19 mouse cellular contexts compared by ENCODE assay signal in the genomic region with DNA sequence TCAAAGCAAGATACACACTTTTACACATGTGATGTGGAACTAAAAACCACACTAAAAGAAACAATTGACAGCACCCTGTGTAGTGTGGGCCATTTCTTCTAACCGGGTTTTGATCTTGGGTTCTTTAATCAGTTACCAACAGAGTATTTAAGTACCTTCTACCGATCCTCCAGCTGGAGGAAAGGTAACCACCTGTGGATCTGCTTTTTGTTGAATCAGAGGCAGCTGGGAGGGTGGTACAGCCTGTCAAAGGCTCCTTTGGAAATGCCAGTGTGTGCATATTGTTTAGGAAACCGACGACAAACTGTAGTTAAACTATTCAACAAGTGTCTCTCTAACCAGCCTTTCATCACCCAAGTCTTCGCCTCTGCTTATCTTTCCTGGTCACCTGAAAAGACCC. TPM values are rescaled to one million over a fixed set of nuclear protein-coding genes. Genes with fewer than 3 reads are reported as not detected.
DNase-seq lines count a peak whose midpoint lies in the region; ATAC-seq lines count a peak whose summit lies in the region.
"Had no signal": no experiment of that assay in that cellular context is flagged by ENCODE, and none has a peak within 500 bp of the region (broad histone marks: within the 10 kb centered on the region; RNA-seq: fewer than 3 reads in every experiment).

No protein-coding gene starts in this region.

- H3K27me3 ChIP-seq in limb, embryonic 12.5 days = no peaks in the 10 kb centered on the region
- H3K27me3 ChIP-seq in limb, embryonic 10.5 days (ENCODE audit: low read depth, poor library complexity, severe bottlenecking) = no peaks in the 10 kb centered on the region
- H3K27me3 ChIP-seq in midbrain, embryonic 10.5 days (ENCODE audit: low read depth, poor library complexity, severe bottlenecking) = no peaks in the 10 kb centered on the region
- no peaks in the 10 kb centered on the region for H3K27me3 ChIP-seq in midbrain, embryonic 15.5 days (replicated peaks)
- H3K27me3 ChIP-seq: neural tube, embryonic 12.5 days; stomach, embryonic 15.5 days had no signal

- H3K4me1 ChIP-seq in limb, embryonic 12.5 days (replicated peaks) = peaks cover 34% of the 10 kb centered on the region
- peaks cover 31% of the 10 kb centered on the region for H3K4me1 ChIP-seq in limb, embryonic 10.5 days
- peaks cover 40% of the 10 kb centered on the region for H3K4me1 ChIP-seq in midbrain, embryonic 10.5 days
- H3K4me1 ChIP-seq in midbrain, embryonic 15.5 days = peaks cover 31% of the 10 kb centered on the region

- no peak for DNase-seq in limb, embryonic 10.5 days (ENCODE audit: low spot score)
- no peak for DNase-seq in midbrain, embryonic 10.5 days (ENCODE audit: low spot score)
- peak; percentile 61 for DNase-seq in ZHBTc4 (ENCODE audit: low read depth, low spot score)
- peak; percentile 12 for DNase-seq in induced T-regulatory cell, adult 2 months (ENCODE audit: low read depth)
- no peak for DNase-seq in spleen, adult 12 weeks (ENCODE audit: low spot score)
- DNase-seq: adrenal gland, postnatal 10 days; cerebellum, adult 11-12 months; cerebellum, postnatal 36 days; gastrocnemius, postnatal 25 days; heart, postnatal 10 days; kidney, postnatal 25 days; thymus, postnatal 36 days had no signal

- H3K9me3 ChIP-seq in limb, embryonic 12.5 days = peaks cover 4% of the 10 kb centered on the region; the same call in 1 of the 2 replicates
- no peaks in the 10 kb centered on the region for H3K9me3 ChIP-seq in limb, embryonic 10.5 days (replicated peaks)
- H3K9me3 ChIP-seq in midbrain, embryonic 10.5 days (replicated peaks) = 0 out of 2 replicates have a peak, but pooled peaks cover 4% of the 10 kb centered on the region
- H3K9me3 ChIP-seq in midbrain, embryonic 15.5 days = no peaks in the 10 kb centered on the region
- H3K9me3 ChIP-seq: hindbrain, embryonic 13.5 days; neural tube, embryonic 12.5 days; stomach, embryonic 15.5 days had no signal

- H3K9ac ChIP-seq in limb, embryonic 12.5 days (replicated peaks) = no peak overlapping the region
- no peak overlapping the region for H3K9ac ChIP-seq in midbrain, embryonic 15.5 days
- H3K9ac ChIP-seq: hindbrain, embryonic 13.5 days; neural tube, embryonic 12.5 days; stomach, embryonic 15.5 days had no signal

- no peak overlapping the region for H3K4me3 ChIP-seq in limb, embryonic 12.5 days (replicated peaks)
- no peak overlapping the region for H3K4me3 ChIP-seq in limb, embryonic 10.5 days
- peak overlapping the region; percentile 94; the same call in 1 of the 2 replicates for H3K4me3 ChIP-seq in midbrain, embryonic 10.5 days
- H3K4me3 ChIP-seq in midbrain, embryonic 15.5 days = no peak overlapping the region
- H3K4me3 ChIP-seq: neural tube, embryonic 12.5 days had no signal

- peak overlapping the region; percentile 76 for H3K4me2 ChIP-seq in limb, embryonic 12.5 days
- H3K4me2 ChIP-seq in midbrain, embryonic 15.5 days = no peak overlapping the region

- H3K36me3 ChIP-seq in limb, embryonic 12.5 days = peaks cover 3% of the 10 kb centered on the region; the same call in 1 of the 2 replicates
- H3K36me3 ChIP-seq in limb, embryonic 10.5 days = no peaks in the 10 kb centered on the region; the same call in 1 of the 2 replicates
- H3K36me3 ChIP-seq in midbrain, embryonic 10.5 days = peaks cover 10% of the 10 kb centered on the region
- H3K36me3 ChIP-seq in midbrain, embryonic 15.5 days (replicated peaks) = no peaks in the 10 kb centered on the region
- H3K36me3 ChIP-seq: hindbrain, embryonic 13.5 days; neural tube, embryonic 12.5 days; stomach, embryonic 15.5 days had no signal

- 22% methylated on average over 5 of the region's 5 CpGs for WGBS in limb, embryonic 12.5 days
- WGBS in limb, embryonic 10.5 days = 12% methylated on average over 5 of the region's 5 CpGs
- WGBS in midbrain, embryonic 10.5 days = 16% methylated on average over 5 of the region's 5 CpGs
- WGBS in midbrain, embryonic 15.5 days = 14% methylated on average over 5 of the region's 5 CpGs

- ATAC-seq in limb, embryonic 12.5 days (ENCODE audit: insufficient number of reproducible peaks, insufficient read depth, low FRiP score, low TSS enrichment, low read depth) = no peak
- ATAC-seq in midbrain, embryonic 15.5 days (replicated peaks) = no peak
- ATAC-seq: CD4-positive, CD25-positive, alpha-beta regulatory T cell, adult 4 months; intestine, embryonic 16.5 days had no signal

- H3K27ac ChIP-seq in limb, embryonic 12.5 days = no peak overlapping the region
- no peak overlapping the region for H3K27ac ChIP-seq in limb, embryonic 10.5 days
- H3K27ac ChIP-seq in midbrain, embryonic 10.5 days (replicated peaks) = 0 out of 2 replicates have a peak overlapping the region, but pooled peaks have one; percentile 9
- H3K27ac ChIP-seq in midbrain, embryonic 15.5 days = no peak overlapping the region
- H3K27ac ChIP-seq: hindbrain, embryonic 13.5 days; neural tube, embryonic 12.5 days had no signal

RNA-seq across cellular contexts. Expression of a gene that starts 1.5 kb away (rescaled TPM):
- polyA plus RNA-seq in limb, embryonic 12.5 days (2016; fragmentation: Nextera tagmentation; extraction: Ambion mirVana) = 59.1 and 64.1 TPM in 2 replicates
- 50.5 and 64.8 TPM in 2 replicates for polyA plus RNA-seq in limb, embryonic 10.5 days (2016; fragmentation: Nextera tagmentation; extraction: Ambion mirVana)
- 63.5 and 73.5 TPM in 2 replicates for polyA plus RNA-seq in midbrain, embryonic 10.5 days (2016; fragmentation: Nextera tagmentation; extraction: Ambion mirVana)
- polyA plus RNA-seq in midbrain, embryonic 15.5 days (2015; fragmentation: Nextera tagmentation; extraction: Ambion mirVana) = 14.0 and 14.5 TPM in 2 replicates

Comparison
In these comparisons a context has a peak if more than half of its experiments do, and no peak if none do; other contexts are left out.
1. DNase-seq: peak in ZHBTc4 (single experiment) and induced T-regulatory cell, adult 2 months (single experiment); none in limb, embryonic 10.5 days (single experiment), midbrain, embryonic 10.5 days (single experiment) and spleen, adult 12 weeks (single experiment).